Mouse (Mus musculus) midbrain, embryonic 12.5 days (tissue): ENCODE data around the gene Capn5. TPM values are rescaled to one million over a fixed set of nuclear protein-coding genes. Genes with fewer than 3 reads are reported as not detected.

ENCODE experiments used
- ATAC-seq: fragments of 200-750 bp; cut with Nextera tagmentation; 2 replicates; pipeline ENCODE4 v1.8.0; 2017; ENCODE audit warnings: low read depth, moderate TSS enrichment, moderate library complexity; ENCODE audit not compliant: low FRiP score
- H3K27ac ChIP-seq: fragments of 300-500 bp; sonication (generic); replicated peaks from 2 replicates; pipeline ENCODE4 v1.5.1; 2016; ENCODE audit warnings: mild to moderate bottlenecking
- H3K27me3 ChIP-seq: fragments of 300-500 bp; sonication (generic); 2 replicates; pipeline ENCODE4 v1.6.1; 2016; ENCODE audit warnings: mild to moderate bottlenecking
- H3K36me3 ChIP-seq: fragments of 300-500 bp; sonication (generic); 2 replicates; pipeline ENCODE4 v1.6.1; 2016
- H3K4me1 ChIP-seq: fragments of 300-500 bp; sonication (generic); 2 replicates; pipeline ENCODE4 v1.6.1; 2016
- H3K4me2 ChIP-seq: fragments of 300-500 bp; sonication (generic); replicated peaks from 2 replicates; pipeline ENCODE4 v1.6.1; 2016; ENCODE audit warnings: mild to moderate bottlenecking, moderate library complexity
- H3K4me3 ChIP-seq: fragments of 300-500 bp; sonication (generic); 2 replicates; pipeline ENCODE4 v1.5.1; 2016; ENCODE audit warnings: mild to moderate bottlenecking
- H3K9ac ChIP-seq: fragments of 300-500 bp; sonication (generic); replicated peaks from 2 replicates; pipeline ENCODE4 v1.6.1; 2016; ENCODE audit warnings: mild to moderate bottlenecking, moderate library complexity
- H3K9me3 ChIP-seq: fragments of 300-500 bp; sonication (generic); 2 replicates; pipeline ENCODE4 v1.6.1; 2016; ENCODE audit warnings: mild to moderate bottlenecking
- WGBS: fragments of 180-500 bp; shearing (Covaris S2); methylation state at CpG from one replicate; pipeline ENCODE4 v1.1.7; 2016; 5-methylcytosine and 5-hydroxymethylcytosine counted together
- polyA plus RNA-seq: library from polyadenylated mRNA; unstranded; fragments of >200 nt; fragmentation: Nextera tagmentation; extraction: Ambion mirVana; gene quantifications from 2 replicates; pipeline ENCODE4 v1.2.1, GENCODE M21; 2016

The Capn5 gene
- polyA plus RNA-seq, 1 experiment from 2014 or later: 7.2 TPM

GRCm38 (mm10) chr7:98157636-98158332, 20.3 kb downstream of the Capn5 start:
- 64% methylated on average over 5 of the region's 5 CpGs for WGBS
- Histone ChIP-seq H3K4me3 (no peak overlapping the region), H3K4me2 (no peak overlapping the region), H3K9me3 (no peaks in the 10 kb centered on the region), H3K4me1 (peaks cover 9% of the 10 kb centered on the region; the same call in 1 of the 2 replicates), H3K27ac (no peak overlapping the region), H3K9ac (no peak overlapping the region), H3K27me3 (no peaks in the 10 kb centered on the region), H3K36me3 (no peaks in the 10 kb centered on the region)
- ATAC-seq: no peak

- H3K27me3 ChIP-seq: no peaks in the 10 kb centered on the region
- H3K27ac ChIP-seq: no peak overlapping the region
- H3K4me3 ChIP-seq: no peak overlapping the region
- H3K9ac ChIP-seq: no peak overlapping the region
- H3K9me3 ChIP-seq: no peaks in the 10 kb centered on the region
- no peak overlapping the region for H3K4me2 ChIP-seq
- H3K36me3 ChIP-seq: no peaks in the 10 kb centered on the region
- WGBS: 60% methylated on average over 3 of the region's 3 CpGs
- peaks cover 9% of the 10 kb centered on the region; the same call in 1 of the 2 replicates for H3K4me1 ChIP-seq
- no peak for ATAC-seq
Observed at GRCm38 (mm10) chr7:98156280-98156665, 21.8 kb downstream of the Capn5 start.

- Histone ChIP-seq H3K4me2 (no peak overlapping the region), H3K4me1 (peaks cover 9% of the 10 kb centered on the region; the same call in 1 of the 2 replicates), H3K4me3 (no peak overlapping the region), H3K9ac (no peak overlapping the region; the same call in 1 of the 2 replicates), H3K9me3 (no peaks in the 10 kb centered on the region), H3K36me3 (no peaks in the 10 kb centered on the region), H3K27me3 (no peaks in the 10 kb centered on the region), H3K27ac (no peak overlapping the region)
- 28% methylated on average over 7 of the region's 8 CpGs for WGBS
- ATAC-seq: peak; percentile 17; the same call in 1 of the 2 replicates
Observed at GRCm38 (mm10) chr7:98155546-98156279, 22.4 kb downstream of the Capn5 start.

- no peaks in the 10 kb centered on the region for H3K9me3 ChIP-seq
- H3K36me3 ChIP-seq: no peaks in the 10 kb centered on the region
- H3K27me3 ChIP-seq: no peaks in the 10 kb centered on the region
- no peak overlapping the region for H3K9ac ChIP-seq
- H3K4me3 ChIP-seq: no peak overlapping the region
- WGBS: 71% methylated on average over 5 of the region's 5 CpGs
- no peak for ATAC-seq
- no peak overlapping the region for H3K4me2 ChIP-seq
- H3K4me1 ChIP-seq: peaks cover 16% of the 10 kb centered on the region
- H3K27ac ChIP-seq: no peak overlapping the region
Observed at GRCm38 (mm10) chr7:98153892-98154291, 24.2 kb downstream of the Capn5 start.

- H3K4me2 ChIP-seq: no peak overlapping the region
- 34% methylated on average over 3 of the region's 3 CpGs for WGBS
- H3K36me3 ChIP-seq: no peaks in the 10 kb centered on the region
- no peaks in the 10 kb centered on the region for H3K9me3 ChIP-seq
- no peak overlapping the region for H3K4me3 ChIP-seq
- peaks cover 16% of the 10 kb centered on the region for H3K4me1 ChIP-seq
- H3K27me3 ChIP-seq: no peaks in the 10 kb centered on the region
- no peak for ATAC-seq
- no peak overlapping the region for H3K9ac ChIP-seq
- no peak overlapping the region for H3K27ac ChIP-seq
Observed at GRCm38 (mm10) chr7:98153345-98153744, 24.7 kb downstream of the Capn5 start.

- Histone ChIP-seq H3K27me3 (no peaks in the 10 kb centered on the region), H3K4me2 (no peak overlapping the region), H3K4me3 (no peak overlapping the region), H3K36me3 (no peaks in the 10 kb centered on the region), H3K9me3 (no peaks in the 10 kb centered on the region), H3K9ac (no peak overlapping the region), H3K4me1 (peaks cover 21% of the 10 kb centered on the region), H3K27ac (no peak overlapping the region)
- no peak for ATAC-seq
- 71% methylated on average over 8 of the region's 8 CpGs for WGBS
Observed at GRCm38 (mm10) chr7:98152400-98152799, 25.7 kb downstream of the Capn5 start.

- no peaks in the 10 kb centered on the region for H3K27me3 ChIP-seq
- ATAC-seq: no peak
- H3K4me1 ChIP-seq: peaks cover 16% of the 10 kb centered on the region
- H3K9me3 ChIP-seq: no peaks in the 10 kb centered on the region
- no peaks in the 10 kb centered on the region for H3K36me3 ChIP-seq
- H3K9ac ChIP-seq: no peak overlapping the region
- H3K4me3 ChIP-seq: no peak overlapping the region
- H3K4me2 ChIP-seq: no peak overlapping the region
- WGBS: 46% methylated on average over 5 of the region's 5 CpGs
- no peak overlapping the region for H3K27ac ChIP-seq
Observed at GRCm38 (mm10) chr7:98150525-98150924, 27.5 kb downstream of the Capn5 start.

- Histone ChIP-seq H3K4me1 (peaks cover 16% of the 10 kb centered on the region), H3K9ac (no peak overlapping the region), H3K4me2 (no peak overlapping the region), H3K9me3 (no peaks in the 10 kb centered on the region), H3K36me3 (no peaks in the 10 kb centered on the region), H3K27ac (0 out of 2 replicates have a peak overlapping the region, but pooled peaks have one; percentile 44), H3K27me3 (no peaks in the 10 kb centered on the region), H3K4me3 (no peak overlapping the region)
- peak; percentile 38; the same call in 1 of the 2 replicates for ATAC-seq
- 11% methylated on average over 3 of the region's 3 CpGs for WGBS
Observed at GRCm38 (mm10) chr7:98149802-98150201, 28.3 kb downstream of the Capn5 start.

- H3K27ac ChIP-seq: no peak overlapping the region
- H3K4me1 ChIP-seq: peaks cover 16% of the 10 kb centered on the region
- no peak for ATAC-seq
- no peaks in the 10 kb centered on the region for H3K36me3 ChIP-seq
- H3K4me2 ChIP-seq: no peak overlapping the region
- peaks cover under 1% of the 10 kb centered on the region; the same call in 1 of the 2 replicates for H3K27me3 ChIP-seq
- 68% methylated on average over 9 of the region's 10 CpGs for WGBS
- no peak overlapping the region for H3K9ac ChIP-seq
- H3K4me3 ChIP-seq: no peak overlapping the region
- H3K9me3 ChIP-seq: no peaks in the 10 kb centered on the region
Observed at GRCm38 (mm10) chr7:98148721-98149407, 29.2 kb downstream of the Capn5 start.

- H3K4me2 ChIP-seq: no peak overlapping the region
- 64% methylated on average over 8 of the region's 8 CpGs for WGBS
- no peaks in the 10 kb centered on the region for H3K9me3 ChIP-seq
- ATAC-seq: no peak
- H3K36me3 ChIP-seq: no peaks in the 10 kb centered on the region
- no peak overlapping the region for H3K27ac ChIP-seq
- H3K9ac ChIP-seq: no peak overlapping the region; the same call in 1 of the 2 replicates
- peaks cover 17% of the 10 kb centered on the region for H3K4me1 ChIP-seq
- H3K27me3 ChIP-seq: peaks cover 4% of the 10 kb centered on the region; the same call in 1 of the 2 replicates
- H3K4me3 ChIP-seq: no peak overlapping the region
Observed at GRCm38 (mm10) chr7:98147766-98148165, 30.3 kb downstream of the Capn5 start.

- ATAC-seq: no peak
- no peaks in the 10 kb centered on the region for H3K9me3 ChIP-seq
- WGBS: 85% methylated on average over 8 of the region's 8 CpGs
- H3K9ac ChIP-seq: no peak overlapping the region
- no peak overlapping the region for H3K4me2 ChIP-seq
- H3K27me3 ChIP-seq: peaks cover 4% of the 10 kb centered on the region; the same call in 1 of the 2 replicates
- H3K4me3 ChIP-seq: no peak overlapping the region
- H3K4me1 ChIP-seq: peaks cover 19% of the 10 kb centered on the region
- no peak overlapping the region for H3K27ac ChIP-seq
- H3K36me3 ChIP-seq: no peaks in the 10 kb centered on the region
Observed at GRCm38 (mm10) chr7:98146447-98146845, 31.6 kb downstream of the Capn5 start.
